Mouse (Mus musculus): ENCODE measurements around the gene Adnp. TPM values are rescaled to one million over a fixed set of nuclear protein-coding genes. Genes with fewer than 3 reads are reported as not detected.

The Adnp gene
- polyA plus RNA-seq (2017; shearing (Covaris generic)), result 1.4 TPM

GRCm38 (mm10) chr2:168206725-168207644, at the start of gene Adnp:
Gene Adnp (minus strand): TSS chr2:168207112.

DNA sequence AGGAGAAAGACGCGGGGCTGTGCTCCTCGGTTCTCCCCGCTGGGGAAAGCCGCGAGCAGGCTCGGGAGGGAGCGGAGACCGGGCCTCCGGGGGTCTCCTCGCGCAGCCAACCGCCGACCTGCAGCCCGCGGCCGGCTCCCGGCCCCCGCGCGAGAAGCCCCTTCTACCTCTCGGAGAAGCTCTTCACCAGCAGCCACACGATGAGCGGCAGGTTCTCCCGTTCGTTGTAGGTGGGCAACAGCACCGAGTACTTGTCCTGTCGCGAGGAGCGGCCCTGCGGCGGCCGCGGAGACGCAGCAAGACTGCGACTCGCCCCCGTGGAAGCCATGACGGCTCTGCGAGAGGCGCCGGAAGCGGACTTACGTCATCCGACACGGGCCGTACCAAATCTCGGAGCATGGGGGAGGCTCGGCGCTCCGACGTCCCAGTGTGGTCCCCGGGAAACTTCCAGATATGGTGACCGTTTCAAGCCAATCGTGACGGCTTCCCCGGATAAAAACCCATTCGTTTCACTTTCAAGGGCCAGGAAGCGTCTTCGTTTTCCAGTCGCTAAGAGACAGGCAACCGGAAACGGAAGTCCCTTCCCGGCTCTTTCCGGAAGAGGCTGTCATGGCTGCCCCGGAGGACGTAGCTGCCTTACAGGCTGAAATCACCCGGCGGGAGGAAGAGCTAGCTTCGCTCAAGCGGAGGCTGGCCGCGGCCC, 23.3 kb upstream of the Adnp start, which contains the start of the genes Gm20716, Dpm1 and Mocs3:
TSS of gene Gm20716 (minus strand) at position 339 of the 703 bp plus-strand sequence.
TSS of gene Dpm1 (minus strand) at position 566 of the 703 bp plus-strand sequence.
TSS of gene Mocs3 (plus strand) at position 597 of the 703 bp plus-strand sequence.

Other genes starting within 250 kb of the Adnp start
- 0.63 TPM for gene Ripor3, start 196.5 kb downstream of the Adnp start, polyA plus RNA-seq (2017; shearing (Covaris generic))
- gene Pard6b, start 126.1 kb downstream of the Adnp start, polyA plus RNA-seq (2017; shearing (Covaris generic)), result 0.61 TPM
- gene Gm20716, start 23.3 kb upstream of the Adnp start, polyA plus RNA-seq (2017; shearing (Covaris generic)), result 15.6 TPM
- 118 TPM for gene Dpm1, start 23.5 kb upstream of the Adnp start, polyA plus RNA-seq (2017; shearing (Covaris generic))
- gene Mocs3, start 23.5 kb upstream of the Adnp start, polyA plus RNA-seq (2017; shearing (Covaris generic)), result 0.19 TPM
- not detected for gene Kcng1, start 74.6 kb upstream of the Adnp start, polyA plus RNA-seq (2017; shearing (Covaris generic))

Data from CD4-positive, CD25-positive, alpha-beta regulatory T cell, adult 9 weeks (primary cell).